Mouse (Mus musculus) thymus, postnatal 25 days (tissue): ENCODE data around the gene Tfdp1.

ENCODE experiments used
- DNase-seq: peaks from one replicate; pipeline ENCODE4 v3.0.0; 2022

Gene Tfdp1

DNA sequence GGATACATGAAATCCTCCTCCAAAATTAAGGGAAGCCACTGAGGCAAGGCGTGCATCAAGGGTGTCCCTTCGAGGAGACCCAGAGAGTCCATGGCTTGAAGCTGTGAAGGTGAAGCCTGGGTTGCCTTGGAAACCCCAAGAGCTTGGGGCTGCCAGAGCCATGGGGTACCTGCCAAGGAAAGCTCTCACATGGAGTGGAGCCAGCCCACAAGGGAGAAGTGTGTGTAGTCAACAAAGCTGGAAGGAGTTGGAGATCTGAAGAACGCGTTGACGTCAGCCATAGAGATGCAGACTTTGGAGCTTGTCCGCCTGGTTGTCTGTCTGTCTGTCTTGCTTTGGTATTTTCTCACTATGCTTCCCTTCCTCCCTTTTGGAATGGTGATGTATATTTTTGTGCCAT, 82.4 kb downstream of the Tfdp1 start:
- no peak for DNase-seq

DNA sequence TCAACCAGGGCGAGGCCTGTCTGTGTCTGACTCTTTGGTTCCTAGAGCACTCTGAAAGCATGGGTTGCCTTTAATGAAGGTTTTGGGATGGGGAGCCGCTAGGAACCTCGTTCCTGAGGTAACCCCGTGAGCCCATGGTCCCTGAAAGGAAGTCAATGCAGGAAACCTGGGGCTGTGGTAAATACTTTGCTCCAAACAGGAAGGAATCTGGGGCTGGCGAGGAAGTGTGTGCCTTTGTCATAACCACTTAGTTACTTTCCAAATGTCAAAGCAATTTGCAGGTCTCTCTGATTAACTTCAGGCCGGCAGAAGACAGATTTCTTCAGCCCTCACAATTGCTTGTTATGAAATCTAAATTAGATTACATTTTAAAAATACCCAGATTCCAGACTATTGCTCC, 88.8 kb downstream of the Tfdp1 start:
- no peak for DNase-seq
